Mouse (Mus musculus) monocyte, adult 5-6 weeks (primary cell): ENCODE results near the gene Peli3. TPM values are rescaled to one million over a fixed set of nuclear protein-coding genes. Genes with fewer than 3 reads are reported as not detected.

Experiments
- ATAC-seq: fragments of 153-309, 156-312 bp; replicated peaks from 2 replicates; pipeline ENCODE4 v1.8.0; 2017; ENCODE audit warnings: mild to moderate bottlenecking; ENCODE audit not compliant: low TSS enrichment, insufficient number of reproducible peaks, severe bottlenecking, poor library complexity, low FRiP score
- total RNA-seq: library from RNA; stranded (forward); fragments of 200-1000, 200-491, 200-594 nt; gene quantifications from 3 replicates; pipeline ENCODE4 v1.2.3, GENCODE M21; 2017

The Peli3 gene
- total RNA-seq, 1 experiment from 2014 or later: not detected

DNA sequence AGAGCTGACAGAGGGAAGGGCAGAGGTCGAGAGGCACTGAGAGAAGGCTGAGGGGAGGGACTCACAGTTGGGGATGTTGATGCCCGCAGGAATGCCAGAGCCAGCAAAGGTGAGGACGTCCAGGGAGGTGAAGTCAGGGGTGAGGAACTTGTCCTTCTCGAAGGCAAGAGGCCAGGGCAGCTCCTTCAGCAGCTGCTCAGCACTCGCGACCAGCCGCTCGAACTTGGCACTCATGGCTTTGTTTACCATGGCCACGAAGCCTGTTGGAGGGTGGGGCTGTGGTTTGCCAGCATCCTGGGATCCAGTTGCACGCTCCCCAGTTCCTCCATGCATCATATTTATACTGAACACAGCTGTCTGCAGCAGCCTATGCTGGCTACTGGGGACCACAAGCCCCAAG, 26.1 kb downstream of the Peli3 start:
- no peak for ATAC-seq

- no peak for ATAC-seq
These were observed 26.9 kb downstream of the Peli3 start for GRCm38 (mm10) chr19:4915924-4916603.

GRCm38 (mm10) chr19:4909376-4909775, 33.6 kb downstream of the Peli3 start:
- no peak for ATAC-seq

DNA sequence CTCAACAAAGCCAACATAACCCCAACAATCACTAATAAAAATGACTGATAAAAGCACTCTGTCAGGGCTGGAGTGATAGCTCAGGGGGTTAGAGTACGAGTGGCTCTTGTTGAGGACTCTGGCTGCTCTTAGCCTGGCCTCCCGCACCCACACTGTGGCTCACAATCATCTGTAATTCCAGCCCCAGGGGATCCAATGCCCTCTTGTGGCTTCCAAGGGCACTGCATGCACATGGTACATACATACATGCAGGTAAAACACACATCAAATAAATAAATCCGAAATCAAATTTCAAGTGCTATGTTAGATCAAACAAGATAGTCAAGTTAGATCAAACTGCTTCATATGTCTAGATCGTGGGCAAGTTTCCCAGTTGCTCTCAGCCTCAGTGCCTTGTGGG, 34.8 kb downstream of the Peli3 start:
- ATAC-seq: no peak

DNA sequence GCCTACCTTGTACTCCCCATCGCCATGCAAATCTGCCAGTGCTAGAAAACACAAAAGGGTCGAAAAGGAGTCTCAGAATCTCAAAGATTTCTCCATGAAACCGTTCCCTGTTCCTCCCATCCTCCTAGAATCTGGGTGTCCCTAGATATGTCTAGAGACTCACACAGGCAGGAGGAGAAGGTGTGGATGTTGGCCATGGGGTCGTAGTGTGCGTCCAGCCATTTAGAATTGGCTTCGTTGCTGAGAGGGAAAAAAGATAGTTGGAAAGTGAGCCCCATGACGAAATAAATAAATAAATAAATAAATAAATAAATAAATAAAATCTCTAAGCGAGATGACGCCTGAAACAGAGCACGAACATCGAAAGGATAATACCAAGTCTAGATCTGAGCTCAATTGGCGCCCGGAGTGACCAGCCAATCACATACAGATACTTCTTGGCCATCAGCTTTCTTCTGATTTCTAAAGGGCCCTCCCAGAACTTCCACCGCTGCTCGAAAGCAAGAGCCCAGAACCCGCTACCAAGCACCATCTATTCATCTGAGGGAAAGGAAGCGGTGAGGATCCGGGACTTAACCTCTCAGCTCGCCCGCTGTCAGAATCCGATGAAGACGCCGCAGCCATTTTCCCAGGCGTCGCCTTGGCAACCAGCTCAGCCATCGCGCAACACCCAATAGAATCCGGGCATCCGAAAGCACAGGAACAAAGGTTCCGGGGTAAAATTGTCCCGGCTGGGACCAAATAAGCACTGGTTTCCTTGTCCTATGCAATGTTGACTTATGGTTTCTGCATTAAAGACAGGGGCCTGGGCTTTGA, 36.7 kb downstream of the Peli3 start, which contains the start of gene Bbs1:
Gene Bbs1, minus strand, starts transcription at position 650 of the 816 bp plus-strand sequence.
- peak; percentile 68; the same call in 1 of the 2 replicates for ATAC-seq

DNA sequence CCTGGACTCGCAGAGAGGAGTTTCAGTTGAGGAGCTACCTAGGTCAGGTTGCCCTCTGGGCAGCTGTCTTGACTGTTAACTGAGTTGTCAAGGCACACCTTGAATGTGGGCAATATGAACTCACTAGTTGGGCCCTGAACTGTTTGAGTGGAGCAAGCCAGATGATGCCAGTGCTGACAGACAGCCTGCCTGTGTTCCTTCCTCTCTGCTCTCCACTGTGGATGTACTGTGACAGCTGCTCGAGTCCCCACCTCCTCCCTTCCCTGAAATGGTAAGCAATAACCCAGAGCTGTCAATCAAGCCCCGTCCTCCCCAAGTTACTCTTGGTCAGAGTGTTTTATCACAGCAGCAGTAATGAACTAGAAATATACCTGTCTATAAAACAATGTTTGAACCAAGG, 43.0 kb downstream of the Peli3 start:
- no peak for ATAC-seq

GRCm38 (mm10) chr19:4898972-4899371, 44.0 kb downstream of the Peli3 start:
- no peak for ATAC-seq

- ATAC-seq: no peak
These were observed 46.0 kb downstream of the Peli3 start for GRCm38 (mm10) chr19:4896780-4897520.

DNA sequence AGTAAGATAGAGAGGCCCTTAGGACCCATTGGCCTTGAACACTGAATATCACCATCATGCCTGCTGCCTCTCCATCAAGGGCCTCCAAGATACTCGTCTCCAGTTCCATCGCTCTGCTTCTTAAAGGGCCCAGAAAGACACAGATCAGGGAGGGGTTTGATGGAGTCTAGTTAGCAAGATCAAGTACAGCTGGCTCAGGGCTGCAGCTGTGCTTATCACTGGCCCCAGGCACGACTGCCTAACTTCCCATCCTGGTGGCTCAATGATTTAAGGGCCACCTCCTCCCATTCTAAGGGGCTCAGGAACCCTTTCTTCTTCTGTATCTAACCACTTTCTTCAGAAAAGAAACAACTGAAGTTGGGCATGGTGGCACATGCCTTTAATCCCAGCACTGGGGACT, 51.1 kb downstream of the Peli3 start:
- no peak for ATAC-seq

GRCm38 (mm10) chr19:4889791-4890190, 53.1 kb downstream of the Peli3 start:
- ATAC-seq: no peak

- ATAC-seq: no peak
These were observed 59.0 kb downstream of the Peli3 start for GRCm38 (mm10) chr19:4883961-4884360.

Other genes with a start within 250 kb of the Peli3 start
- not detected in 3 replicates for gene Gm960, start 244.5 kb downstream of the Peli3 start, total RNA-seq
- not detected in 3 replicates for gene Sptbn2, start 232.0 kb downstream of the Peli3 start, total RNA-seq
- 12.2 to 30.8 TPM (median 24.9 TPM) in 3 replicates for gene Rbm4b, start 186.6 kb downstream of the Peli3 start, total RNA-seq
- gene Rbm4, start 149.2 kb downstream of the Peli3 start, total RNA-seq: 67.3 to 110 TPM (median 84.7 TPM) in 3 replicates
- 15.1 to 25.6 TPM (median 19.0 TPM) in 3 replicates for gene Gm21992, start 131.5 kb downstream of the Peli3 start, total RNA-seq
- gene Rbm14, start 131.5 kb downstream of the Peli3 start, total RNA-seq: 6.2 to 21.3 TPM (median 6.9 TPM) in 3 replicates
- 18.7 to 42.7 TPM (median 33.6 TPM) in 3 replicates for gene Ccs, start 103.8 kb downstream of the Peli3 start, total RNA-seq
- not detected in 3 replicates for gene Ccdc87, start 103.8 kb downstream of the Peli3 start, total RNA-seq
- 0.39 TPM in 1 of 3 replicates, not detected in the others for gene Ctsf, start 88.0 kb downstream of the Peli3 start, total RNA-seq
- 0.10 to 1.7 TPM in 2 of 3 replicates, not detected in the other for gene Actn3, start 65.2 kb downstream of the Peli3 start, total RNA-seq
- gene Zdhhc24, start 64.5 kb downstream of the Peli3 start, total RNA-seq: 5.2 to 12.4 TPM (median 10.3 TPM) in 3 replicates
- 0.29 TPM in 1 of 3 replicates, not detected in the others for gene Bbs1, start 36.5 kb downstream of the Peli3 start, total RNA-seq
- 38.4 to 56.8 TPM (median 49.0 TPM) in 3 replicates for gene Dpp3, start 14.8 kb downstream of the Peli3 start, total RNA-seq
- 17.6 to 27.9 TPM (median 17.8 TPM) in 3 replicates for gene Mrpl11, start 19.0 kb upstream of the Peli3 start, total RNA-seq
- gene Npas4, start 47.2 kb upstream of the Peli3 start, total RNA-seq: not detected in 3 replicates
- 0.97 TPM in 1 of 3 replicates, not detected in the others for gene Slc29a2, start 80.7 kb upstream of the Peli3 start, total RNA-seq
- 5.1 to 6.9 TPM in 2 of 3 replicates, not detected in the other for gene B4gat1, start 95.7 kb upstream of the Peli3 start, total RNA-seq
- gene AC124502.3, start 95.8 kb upstream of the Peli3 start, total RNA-seq: 4.3 TPM in 1 of 3 replicates, not detected in the others
- gene Brms1, start 98.2 kb upstream of the Peli3 start, total RNA-seq: 16.6 to 60.3 TPM (median 46.3 TPM) in 3 replicates
- 0.19 to 0.68 TPM (median 0.21 TPM) in 3 replicates for gene Rin1, start 107.4 kb upstream of the Peli3 start, total RNA-seq
- gene Cd248, start 125.0 kb upstream of the Peli3 start, total RNA-seq: not detected in 3 replicates
- gene Tmem151a, start 142.4 kb upstream of the Peli3 start, total RNA-seq: 0.67 to 7.8 TPM (median 3.3 TPM) in 3 replicates
- gene Yif1a, start 145.4 kb upstream of the Peli3 start, total RNA-seq: 10.4 to 13.3 TPM (median 10.5 TPM) in 3 replicates
- gene Cnih2, start 155.4 kb upstream of the Peli3 start, total RNA-seq: 0.32 TPM in 1 of 3 replicates, not detected in the others
- 87.3 to 123 TPM (median 101 TPM) in 3 replicates for gene Rab1b, start 163.9 kb upstream of the Peli3 start, total RNA-seq
- 9.2 to 25.6 TPM (median 17.2 TPM) in 3 replicates for gene Klc2, start 175.4 kb upstream of the Peli3 start, total RNA-seq